Comparison of ENCODE assay signal across 18 mouse cellular contexts in genomic region chr5:148855047-148855446, GRCm38 (mm10).
"Had no signal": no experiment of that assay in that cellular context is flagged by ENCODE, and none has a peak within 500 bp of the region (broad histone marks: within the 10 kb centered on the region; RNA-seq: fewer than 3 reads in every experiment).

No protein-coding gene starts in this region.

- H3K27me3 ChIP-seq: intestine, embryonic 15.5 days; kidney, embryonic 15.5 days; limb, embryonic 12.5 days; limb, embryonic 15.5 days; lung, embryonic 15.5 days; megakaryocyte, embryonic 14.5 days had no signal

- H3K36me3 ChIP-seq: intestine, embryonic 15.5 days; kidney, embryonic 15.5 days; limb, embryonic 12.5 days; limb, embryonic 15.5 days; lung, embryonic 15.5 days; midbrain, embryonic 10.5 days had no signal

- H3K4me2 ChIP-seq: intestine, embryonic 15.5 days; kidney, embryonic 15.5 days; limb, embryonic 12.5 days; limb, embryonic 15.5 days; lung, embryonic 15.5 days had no signal

- H3K4me3 ChIP-seq: intestine, embryonic 15.5 days; kidney, embryonic 15.5 days; limb, embryonic 12.5 days; limb, embryonic 15.5 days; lung, embryonic 15.5 days; megakaryocyte, embryonic 14.5 days; midbrain, embryonic 10.5 days had no signal

- DNase-seq: kidney, adult 18-20 months; kidney, postnatal 14 days; kidney, postnatal 4 days; left cerebral cortex, postnatal 4 days; lung, adult 18-20 months; lung, postnatal 10 days; lung, postnatal 36 days; midbrain, embryonic 14.5 days; thymus, adult 18-20 months; thymus, postnatal 36 days had no signal

- ATAC-seq: intestine, embryonic 15.5 days had no signal

- H3K4me1 ChIP-seq: intestine, embryonic 15.5 days; limb, embryonic 15.5 days; lung, embryonic 15.5 days; megakaryocyte, embryonic 14.5 days had no signal

- H3K27ac ChIP-seq: intestine, embryonic 15.5 days; kidney, embryonic 15.5 days; limb, embryonic 12.5 days; limb, embryonic 15.5 days; liver, embryonic 14.5 days; lung, embryonic 15.5 days; midbrain, embryonic 10.5 days had no signal

- H3K9me3 ChIP-seq: intestine, embryonic 15.5 days; kidney, embryonic 15.5 days; limb, embryonic 12.5 days; limb, embryonic 15.5 days; lung, embryonic 15.5 days; midbrain, embryonic 10.5 days had no signal

- H3K9ac ChIP-seq: intestine, embryonic 15.5 days; kidney, embryonic 15.5 days; limb, embryonic 12.5 days; limb, embryonic 15.5 days; liver, embryonic 14.5 days; lung, embryonic 15.5 days had no signal
